Mouse (Mus musculus): ENCODE results near the gene Tmem202. TPM values are rescaled to one million over a fixed set of nuclear protein-coding genes. Genes with fewer than 3 reads are reported as not detected.

Tmem202 gene
- total RNA-seq, 2 experiments from 2014 or later: 0.22 to 0.31 TPM

GRCm38 (mm10) chr9:59537651-59538050 is 2.0 kb downstream of the Tmem202 start:
- peak in 1 of 2 experiments; percentile 23 for DNase-seq
- intact Hi-C loops (cut with DNase I): no loop called here

GRCm38 (mm10) chr9:59533889-59534288 is 5.8 kb downstream of the Tmem202 start:
- DNase-seq: peak; percentile 38
- intact Hi-C loops (cut with DNase I): no loop called here

GRCm38 (mm10) chr9:59533422-59533821 is 6.2 kb downstream of the Tmem202 start:
- DNase-seq: no peak
- intact Hi-C loops (cut with DNase I): no loop called here

- no peak for DNase-seq
- intact Hi-C loops (cut with DNase I): no loop called here
Observed at GRCm38 (mm10) chr9:59531645-59532044, 8.0 kb downstream of the Tmem202 start.

GRCm38 (mm10) chr9:59528274-59528673 is 11.4 kb downstream of the Tmem202 start:
- intact Hi-C loops (cut with DNase I): no loop called here
- no peak for DNase-seq

- intact Hi-C loops (cut with DNase I): no loop called here
- DNase-seq: no peak
Observed at GRCm38 (mm10) chr9:59527580-59527979, 12.1 kb downstream of the Tmem202 start.

GRCm38 (mm10) chr9:59526727-59527126 is 12.9 kb downstream of the Tmem202 start:
- no peak for DNase-seq
- intact Hi-C loops (cut with DNase I): no loop called here

GRCm38 (mm10) chr9:59522906-59523305 is 16.7 kb downstream of the Tmem202 start:
- no peak for DNase-seq
- intact Hi-C loops (cut with DNase I): no loop called here

- intact Hi-C loops (cut with DNase I): no loop called here
- no peak for DNase-seq
Observed at GRCm38 (mm10) chr9:59519396-59519795, 20.3 kb downstream of the Tmem202 start.

- peak; percentile 51 to 53 for DNase-seq
- intact Hi-C loops (cut with DNase I): no loop called here
Observed at GRCm38 (mm10) chr9:59518976-59519375, 20.7 kb downstream of the Tmem202 start.

GRCm38 (mm10) chr9:59517127-59517526 is 22.5 kb downstream of the Tmem202 start:
- intact Hi-C loops (cut with DNase I): no loop called here
- DNase-seq: no peak

GRCm38 (mm10) chr9:59515069-59515468 is 24.6 kb downstream of the Tmem202 start:
- peak; percentile 41 to 62 for DNase-seq
- intact Hi-C loops (cut with DNase I): no loop called here

- intact Hi-C loops (cut with DNase I): no loop called here
Observed at GRCm38 (mm10) chr9:59512381-59512780, 27.3 kb downstream of the Tmem202 start.

GRCm38 (mm10) chr9:59508146-59508545 is 31.5 kb downstream of the Tmem202 start:
- no peak for DNase-seq
- intact Hi-C loops (cut with DNase I): no loop called here

More at GRCm38 (mm10) chr9:59512381-59512780, 27.3 kb downstream of the Tmem202 start:
- no peak for DNase-seq

- intact Hi-C loops (cut with DNase I): loop anchor here (2.0 to 5.0 kb wide), 4 partner anchors 53 to 195 kb away; partner anchors contain the start of genes Adpgk, Bbs4 and Pkm
- DNase-seq: no peak
Observed at GRCm38 (mm10) chr9:59487331-59487730, 52.3 kb downstream of the Tmem202 start.

- intact Hi-C loops (cut with DNase I): loop anchor here (2.0 to 5.0 kb wide), 4 partner anchors 54 to 194 kb away; partner anchors contain the start of genes Adpgk, Bbs4 and Pkm
Observed at GRCm38 (mm10) chr9:59486549-59487065, 53.0 kb downstream of the Tmem202 start, which contains the start of gene Arih1. Gene Arih1, minus strand, starts transcription at chr9:59486618.

GRCm38 (mm10) chr9:59486076-59486518 is 53.5 kb downstream of the Tmem202 start:
- no peak for DNase-seq
- intact Hi-C loops (cut with DNase I): loop anchor here (2.0 to 5.0 kb wide), 4 partner anchors 55 to 194 kb away; partner anchors contain the start of genes Adpgk, Bbs4 and Pkm

More at GRCm38 (mm10) chr9:59486549-59487065, 53.0 kb downstream of the Tmem202 start, which contains the start of gene Arih1:
- peak; percentile 98 to 99 for DNase-seq

- intact Hi-C loops (cut with DNase I): loop anchor here (2.0 to 5.0 kb wide), 4 partner anchors 55 to 193 kb away; partner anchors contain the start of genes Adpgk, Bbs4 and Pkm
- peak; percentile 81 to 83 for DNase-seq
Observed at GRCm38 (mm10) chr9:59485511-59486075, 54.1 kb downstream of the Tmem202 start.

GRCm38 (mm10) chr9:59484760-59485159 is 54.9 kb downstream of the Tmem202 start:
- no peak for DNase-seq
- intact Hi-C loops (cut with DNase I): loop anchor here (5.0 kb wide), 3 partner anchors 132 to 192 kb away; partner anchors contain the start of genes Adpgk, Bbs4 and Pkm

- peak in 1 of 2 experiments; percentile 39 for DNase-seq
- intact Hi-C loops (cut with DNase I): no loop called here
Observed at GRCm38 (mm10) chr9:59482419-59482818, 57.2 kb downstream of the Tmem202 start.

- intact Hi-C loops (cut with DNase I): no loop called here
- no peak for DNase-seq
Observed at GRCm38 (mm10) chr9:59476617-59477016, 63.0 kb downstream of the Tmem202 start.

- intact Hi-C loops (cut with DNase I): no loop called here
Observed at GRCm38 (mm10) chr9:59474838-59475237, 64.8 kb downstream of the Tmem202 start.

More at GRCm38 (mm10) chr9:59474838-59475237, 64.8 kb downstream of the Tmem202 start:
- DNase-seq: no peak
